Mouse (Mus musculus) forebrain, embryonic 14.5 days (tissue): ENCODE measurements at regions not wholly inside any gene's neighbourhood (a gene's known extent, or its start where the extent isn't known, plus 50 kb on each side); places are given as distances from the start of the nearest gene placed in this dataset.

Experiments
- ATAC-seq: fragments of 200-750 bp; cut with Nextera tagmentation; 2 replicates; pipeline ENCODE4 v1.8.0; 2017; ENCODE audit warnings: mild to moderate bottlenecking, moderate library complexity
- DNase-seq: peaks from one replicate; pipeline ENCODE4 v3.0.0-alpha.2; 2015; ENCODE audit warnings: low spot score
- H3K27ac ChIP-seq: fragments of 300-500 bp; sonication (generic); 2 replicates; pipeline ENCODE4 v1.5.1; 2014; ENCODE audit warnings: low read depth, mild to moderate bottlenecking, control low read depth, low read length, moderate library complexity
- H3K27me3 ChIP-seq: fragments of 300-500 bp; sonication (generic); replicated peaks from 2 replicates; pipeline ENCODE4 v1.6.1; 2014; ENCODE audit warnings: low read length, control low read depth, mixed read lengths; ENCODE audit not compliant: control insufficient read depth, insufficient read depth
- H3K36me3 ChIP-seq: fragments of 300-500 bp; sonication (generic); 2 replicates; pipeline ENCODE4 v1.6.1; 2014; ENCODE audit warnings: low read length, control low read depth; ENCODE audit not compliant: control insufficient read depth, insufficient read depth
- H3K4me1 ChIP-seq: fragments of 300-500 bp; sonication (generic); 2 replicates; pipeline ENCODE4 v1.6.1; 2014; ENCODE audit warnings: antibody characterized with exemption, low read length, control low read depth; ENCODE audit not compliant: control insufficient read depth, insufficient read depth
- H3K4me2 ChIP-seq: fragments of 300-500 bp; sonication (generic); 2 replicates; pipeline ENCODE4 v1.6.1; 2014; ENCODE audit warnings: mild to moderate bottlenecking, control low read depth, low read length
- H3K4me3 ChIP-seq: fragments of 300-500 bp; sonication (generic); 2 replicates; pipeline ENCODE4 v1.5.1; 2014; ENCODE audit warnings: low read depth, low read length, control low read depth
- H3K9ac ChIP-seq: fragments of 300-500 bp; sonication (generic); 2 replicates; pipeline ENCODE4 v1.6.1; 2014; ENCODE audit warnings: mild to moderate bottlenecking, low read length, control low read depth, moderate library complexity
- H3K9me3 ChIP-seq: fragments of 300-500 bp; sonication (generic); replicated peaks from 2 replicates; pipeline ENCODE4 v1.6.1; 2016; ENCODE audit warnings: low read length, control low read depth, mixed read lengths; ENCODE audit not compliant: control insufficient read depth
- WGBS: fragments of 180-500 bp; shearing (Covaris S2); extraction: QIAGEN DNeasy Blood & Tissue Kit; methylation state at CpG from one replicate; pipeline ENCODE4 v1.1.7; 2014; 5-methylcytosine and 5-hydroxymethylcytosine counted together

DNA sequence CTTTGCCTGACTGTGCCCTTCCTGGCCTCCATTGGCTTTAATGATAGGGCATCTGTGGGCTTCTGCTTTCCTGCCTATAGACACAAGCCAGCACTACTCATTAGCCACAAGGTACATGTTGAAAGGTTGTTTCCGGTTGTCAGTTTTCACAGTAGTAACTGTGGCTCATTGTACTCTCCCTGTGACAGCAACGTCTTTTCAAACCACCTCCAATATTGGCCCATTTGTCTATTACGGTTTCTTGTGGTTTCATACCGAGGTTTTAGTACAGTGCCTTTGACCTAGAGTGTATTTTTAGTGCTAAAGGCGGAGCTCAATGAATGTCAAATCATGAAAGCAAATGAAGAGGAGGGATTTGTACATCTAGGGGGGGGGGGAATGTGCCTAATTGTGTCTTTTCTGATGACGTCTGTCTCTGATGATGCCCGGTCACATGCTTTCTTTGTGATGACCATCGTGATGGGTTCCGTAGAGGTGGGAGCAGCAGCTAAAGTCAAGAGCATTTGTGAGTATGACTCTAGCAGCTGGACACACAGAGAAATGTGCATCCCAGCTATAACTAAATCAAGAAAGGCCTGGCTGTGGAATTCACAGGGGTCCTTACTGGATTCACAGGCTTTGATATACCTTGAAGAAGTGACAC lies 1255.1 kb upstream of the A1bg start:
- WGBS, result 89% methylated on average over 9 of the region's 9 CpGs
- Histone ChIP-seq H3K4me2 (no peak overlapping the region), H3K9ac (no peak overlapping the region), H3K27ac (no peak overlapping the region), H3K4me3 (no peak overlapping the region), H3K9me3 (no peaks in the 10 kb centered on the region), H3K4me1 (no peaks in the 10 kb centered on the region), H3K27me3 (no peaks in the 10 kb centered on the region), H3K36me3 (no peaks in the 10 kb centered on the region)
- no peak for ATAC-seq
- no peak for DNase-seq

DNA sequence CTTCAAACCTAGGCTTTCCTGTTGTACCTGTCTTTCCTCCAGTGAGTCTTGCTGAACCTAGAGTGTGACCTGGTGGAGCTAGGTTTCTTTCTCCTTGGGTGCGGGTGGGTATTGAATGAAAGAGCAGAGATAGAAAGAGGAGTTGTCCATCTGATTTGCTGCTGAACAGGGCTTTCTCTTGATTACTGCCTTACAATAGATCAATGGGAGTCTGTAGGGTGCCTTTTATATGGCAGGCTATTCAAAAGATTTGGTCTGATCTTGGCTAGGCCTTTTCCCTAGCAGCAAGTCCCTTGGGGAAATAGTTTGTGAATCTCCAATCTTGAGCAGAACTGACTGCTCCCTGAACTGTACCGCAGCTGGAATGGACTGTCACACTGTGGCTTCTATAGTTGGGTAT lies 1253.3 kb upstream of the A1bg start:
- H3K9me3 ChIP-seq, result no peaks in the 10 kb centered on the region
- no peak overlapping the region for H3K27ac ChIP-seq
- H3K36me3 ChIP-seq, result no peaks in the 10 kb centered on the region
- no peak overlapping the region for H3K4me3 ChIP-seq
- H3K9ac ChIP-seq, result no peak overlapping the region
- DNase-seq (no peak), ATAC-seq (no peak)
- H3K27me3 ChIP-seq, result no peaks in the 10 kb centered on the region
- 43% methylated on average over 2 of the region's 2 CpGs for WGBS
- no peak overlapping the region for H3K4me2 ChIP-seq
- no peaks in the 10 kb centered on the region for H3K4me1 ChIP-seq

DNA sequence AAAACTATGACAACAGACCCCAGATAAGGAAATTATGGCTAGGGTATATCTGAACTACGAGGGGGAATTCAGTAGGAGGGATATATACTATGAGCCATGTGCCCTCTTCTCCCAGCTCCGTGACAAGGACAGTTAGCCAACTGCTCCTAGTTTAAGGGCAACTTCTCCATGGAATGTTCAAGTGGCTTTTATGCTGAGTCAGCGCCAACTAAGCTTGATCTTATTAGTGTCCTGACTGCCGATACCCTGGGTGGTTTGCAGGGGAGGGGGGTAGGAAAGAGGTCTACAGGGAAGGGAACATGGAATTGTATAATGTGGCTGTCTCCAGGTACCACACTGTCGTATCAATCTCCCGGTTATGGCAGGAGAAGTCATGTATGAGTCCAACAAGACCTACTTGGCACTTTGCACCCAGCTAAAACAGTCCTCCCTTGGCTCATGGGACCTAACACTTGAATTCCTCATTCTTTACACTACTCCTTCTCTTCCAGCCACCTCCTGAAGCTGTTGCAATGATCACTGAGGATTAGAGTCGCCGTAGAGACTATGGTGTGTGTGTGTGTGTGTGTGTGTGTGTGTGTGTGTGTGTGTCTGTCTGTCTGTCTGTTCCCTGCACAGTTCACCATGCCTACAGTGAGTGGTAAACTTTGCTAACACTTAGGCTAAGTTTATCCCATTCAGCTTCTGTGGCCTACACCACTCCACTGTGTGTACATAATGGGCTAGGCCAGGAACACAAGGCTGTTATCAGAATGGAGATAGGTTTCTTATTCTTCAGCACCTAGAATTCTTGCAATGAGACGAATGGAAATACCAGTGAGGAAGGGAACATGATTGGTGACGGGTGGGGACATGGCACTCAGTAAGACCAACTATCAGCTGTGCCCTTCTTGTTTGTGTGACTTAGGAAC lies 1251.1 kb upstream of the A1bg start:
- no peak overlapping the region for H3K4me3 ChIP-seq
- no peak overlapping the region for H3K27ac ChIP-seq
- no peaks in the 10 kb centered on the region for H3K27me3 ChIP-seq
- 94% methylated on average over 10 of the region's 10 CpGs for WGBS
- H3K4me2 ChIP-seq, result no peak overlapping the region
- no peaks in the 10 kb centered on the region for H3K36me3 ChIP-seq
- H3K4me1 ChIP-seq, result no peaks in the 10 kb centered on the region
- no peak overlapping the region for H3K9ac ChIP-seq
- DNase-seq (no peak), ATAC-seq (no peak)
- H3K9me3 ChIP-seq, result no peaks in the 10 kb centered on the region

DNA sequence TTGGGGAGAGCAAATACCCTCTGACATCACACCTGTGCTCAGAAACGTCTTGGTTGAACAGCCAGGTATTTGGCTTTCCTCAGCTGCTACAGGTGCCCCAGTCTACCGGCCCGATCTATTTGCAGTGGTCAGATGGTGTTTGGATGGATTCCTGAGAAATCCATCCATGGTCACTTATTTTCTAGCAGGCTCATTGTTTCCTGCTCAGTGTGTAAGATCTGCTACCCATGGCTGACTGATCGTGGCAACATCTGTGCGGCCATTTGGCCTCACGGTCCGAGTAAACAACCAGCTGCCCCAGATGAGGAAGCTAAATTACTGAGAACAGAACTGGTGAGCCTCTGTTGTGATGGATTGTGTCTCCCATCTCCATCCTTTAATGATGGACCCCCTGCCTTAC lies 1248.8 kb upstream of the A1bg start:
- DNase-seq, result no peak
- Histone ChIP-seq H3K9ac (no peak overlapping the region), H3K4me2 (no peak overlapping the region), H3K27me3 (no peaks in the 10 kb centered on the region), H3K36me3 (no peaks in the 10 kb centered on the region), H3K27ac (no peak overlapping the region), H3K4me1 (no peaks in the 10 kb centered on the region), H3K9me3 (no peaks in the 10 kb centered on the region), H3K4me3 (no peak overlapping the region)
- ATAC-seq, result no peak
- WGBS, result 85% methylated on average over 7 of the region's 7 CpGs

DNA sequence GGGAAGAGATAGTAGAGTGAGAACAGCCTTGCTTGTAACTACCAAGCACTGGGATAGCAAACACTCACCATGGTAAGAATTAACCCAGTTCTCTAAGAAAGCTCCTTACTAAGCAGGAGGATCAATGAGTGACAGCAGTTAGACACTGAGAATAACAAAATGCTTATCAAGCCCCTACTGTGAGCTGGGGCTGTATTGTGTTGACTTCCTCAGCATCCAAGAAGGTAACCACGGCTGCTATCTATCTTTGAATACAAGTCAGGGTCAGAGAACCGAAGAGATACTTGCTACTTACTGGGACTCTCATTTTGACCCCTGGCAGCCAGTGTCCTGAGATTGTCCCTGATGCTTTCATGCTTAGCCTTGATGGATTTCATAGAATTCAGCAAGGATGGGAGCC lies 1248.4 kb upstream of the A1bg start:
- Histone ChIP-seq H3K4me2 (no peak overlapping the region), H3K4me3 (no peak overlapping the region), H3K27me3 (no peaks in the 10 kb centered on the region), H3K36me3 (no peaks in the 10 kb centered on the region), H3K9me3 (no peaks in the 10 kb centered on the region), H3K27ac (no peak overlapping the region), H3K9ac (no peak overlapping the region), H3K4me1 (no peaks in the 10 kb centered on the region)
- DNase-seq, result no peak
- 58% methylated on average over 2 of the region's 2 CpGs for WGBS
- no peak for ATAC-seq

DNA sequence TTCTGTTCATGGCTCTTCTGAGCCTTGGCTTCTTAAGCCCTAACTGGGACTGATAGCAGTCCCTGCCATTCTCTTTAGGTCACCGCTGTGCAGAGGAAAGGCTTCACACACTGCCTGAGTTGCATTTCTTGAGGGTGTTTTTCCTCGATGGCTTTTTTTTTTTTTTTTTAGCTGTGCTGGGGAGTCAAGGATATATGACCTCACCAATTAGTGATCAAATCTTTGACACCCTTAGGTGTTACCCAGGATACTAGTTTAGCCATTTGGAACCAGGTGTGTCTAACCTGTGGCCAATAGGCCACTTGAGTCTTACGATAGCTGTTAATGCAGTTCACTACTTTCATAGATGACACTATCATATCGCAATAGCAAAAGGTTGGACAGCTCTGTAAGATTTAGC lies 1247.5 kb upstream of the A1bg start:
- WGBS, result 94% methylated on average over 4 of the region's 4 CpGs
- no peak overlapping the region for H3K4me2 ChIP-seq
- DNase-seq (no peak), ATAC-seq (no peak)
- H3K4me3 ChIP-seq, result no peak overlapping the region
- H3K36me3 ChIP-seq, result no peaks in the 10 kb centered on the region
- no peaks in the 10 kb centered on the region for H3K4me1 ChIP-seq
- H3K27ac ChIP-seq, result no peak overlapping the region
- no peaks in the 10 kb centered on the region for H3K9me3 ChIP-seq
- no peaks in the 10 kb centered on the region for H3K27me3 ChIP-seq
- no peak overlapping the region for H3K9ac ChIP-seq

DNA sequence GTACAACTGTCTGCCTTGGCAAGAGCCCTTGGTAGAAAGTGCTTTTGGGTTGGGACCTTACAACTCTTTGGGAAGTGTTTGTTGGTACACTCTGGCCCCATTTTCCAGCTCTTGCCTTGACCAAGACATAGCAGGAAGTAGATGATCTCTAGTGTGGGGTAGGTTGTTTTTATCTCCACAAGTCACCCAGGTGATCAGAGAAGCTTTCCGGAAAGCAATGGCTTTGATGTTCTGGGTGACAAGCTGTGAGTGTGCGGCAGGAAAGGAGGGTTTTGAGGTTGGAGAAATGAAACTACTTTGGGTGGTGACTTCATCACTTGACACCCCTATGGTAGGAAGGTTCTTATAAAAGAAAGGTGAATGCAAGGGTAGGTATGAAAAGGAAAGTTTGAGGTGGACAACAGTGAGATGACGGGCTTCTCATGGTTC lies 1246.8 kb upstream of the A1bg start:
- H3K4me3 ChIP-seq, result no peak overlapping the region
- ATAC-seq (no peak), DNase-seq (no peak)

DNA sequence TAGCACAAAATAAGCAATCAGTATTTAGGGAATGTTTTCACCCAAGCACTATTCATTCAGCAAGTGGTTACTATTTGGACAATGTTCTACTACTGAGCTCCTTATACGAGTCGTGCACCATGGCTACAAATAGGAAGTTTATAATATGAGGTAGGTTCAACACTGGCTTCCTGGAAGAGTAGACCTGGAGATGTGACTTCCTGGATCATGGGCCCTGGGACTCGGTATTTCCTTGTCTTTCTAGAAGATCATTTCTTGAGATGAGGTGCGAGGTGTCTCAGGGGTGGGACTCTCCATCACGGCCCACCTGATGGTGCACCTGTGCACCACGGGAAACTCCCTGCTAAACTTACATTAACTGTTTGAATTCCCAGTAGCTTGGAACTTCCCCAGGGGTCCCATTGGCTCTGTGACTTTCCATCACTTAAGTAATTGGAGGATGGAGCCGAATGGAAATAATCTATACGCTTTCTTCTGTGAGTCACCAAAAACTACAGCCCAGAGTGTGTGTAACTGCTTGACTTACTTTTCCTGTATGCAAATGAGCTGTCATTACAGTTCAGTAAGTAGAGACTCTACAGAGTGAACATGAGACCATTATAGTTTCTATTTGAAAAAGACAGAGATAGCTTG lies 1246.3 kb upstream of the A1bg start:
- H3K4me2 ChIP-seq, result no peak overlapping the region
- H3K36me3 ChIP-seq, result no peaks in the 10 kb centered on the region
- no peak overlapping the region for H3K27ac ChIP-seq
- no peak for ATAC-seq
- no peaks in the 10 kb centered on the region for H3K4me1 ChIP-seq
- no peak for DNase-seq
- no peak overlapping the region for H3K9ac ChIP-seq
- no peaks in the 10 kb centered on the region for H3K9me3 ChIP-seq
- no peaks in the 10 kb centered on the region for H3K27me3 ChIP-seq
- 95% methylated on average over 8 of the region's 8 CpGs for WGBS
- no peak overlapping the region for H3K4me3 ChIP-seq

More for the DNA sequence above, 1246.8 kb upstream of the A1bg start:
- no peaks in the 10 kb centered on the region for H3K27me3 ChIP-seq
- no peak overlapping the region for H3K9ac ChIP-seq
- no peaks in the 10 kb centered on the region for H3K36me3 ChIP-seq
- WGBS, result 97% methylated on average over 3 of the region's 3 CpGs
- no peak overlapping the region for H3K27ac ChIP-seq
- no peak overlapping the region for H3K4me2 ChIP-seq
- H3K4me1 ChIP-seq, result no peaks in the 10 kb centered on the region
- H3K9me3 ChIP-seq, result no peaks in the 10 kb centered on the region

DNA sequence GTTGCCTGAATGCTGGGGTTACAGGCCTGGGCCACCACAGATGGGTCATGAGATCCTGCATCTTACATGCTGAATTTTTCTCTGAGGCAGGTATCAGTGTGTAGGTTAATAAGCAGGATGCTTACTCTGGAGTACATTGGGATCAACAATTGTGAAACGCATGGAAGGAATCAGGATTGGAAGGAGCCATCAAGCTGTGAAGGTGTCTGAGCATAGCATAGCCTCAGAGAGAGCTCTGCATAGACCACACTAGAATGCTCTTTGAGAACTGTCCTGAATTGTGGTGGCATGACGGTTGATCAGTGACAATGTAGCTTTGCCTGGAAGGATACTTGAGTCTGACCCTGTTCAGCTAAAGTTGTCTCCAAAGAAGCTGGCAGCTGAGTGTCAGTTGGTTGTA lies 1245.7 kb upstream of the A1bg start:
- Histone ChIP-seq H3K27ac (no peak overlapping the region), H3K4me2 (no peak overlapping the region), H3K36me3 (no peaks in the 10 kb centered on the region), H3K4me3 (no peak overlapping the region), H3K9ac (no peak overlapping the region), H3K9me3 (no peaks in the 10 kb centered on the region), H3K27me3 (no peaks in the 10 kb centered on the region), H3K4me1 (no peaks in the 10 kb centered on the region)
- no peak for ATAC-seq
- DNase-seq, result no peak
- 97% methylated on average over 2 of the region's 2 CpGs for WGBS
